Mouse (Mus musculus): ENCODE results near the gene Ccnd3.

The Ccnd3 gene

DNA sequence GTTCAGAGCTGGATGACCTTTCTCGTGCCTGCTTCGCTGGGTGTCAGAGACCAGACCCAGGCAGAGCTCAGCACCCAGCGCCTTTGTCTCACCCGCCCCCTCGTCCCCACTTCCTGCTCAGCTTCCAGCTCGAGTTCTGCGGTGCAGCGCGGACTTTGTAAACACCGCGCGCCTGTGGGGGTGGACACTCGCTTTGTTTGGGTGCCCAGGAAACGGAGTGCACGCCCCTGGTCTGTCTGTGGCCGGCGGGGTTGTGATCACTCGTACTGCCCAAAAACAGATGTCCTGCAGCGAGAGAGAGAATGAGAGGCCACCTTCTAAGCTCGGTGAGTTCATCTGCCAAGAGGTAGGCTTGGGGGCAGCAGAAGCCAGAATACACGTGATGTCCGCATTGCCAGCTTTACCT, at the start of gene Ccnd3:
Gene Ccnd3, plus strand, starts transcription at position 111 of the 406 bp plus-strand sequence.
- peak; percentile 93 for DNase-seq

DNA sequence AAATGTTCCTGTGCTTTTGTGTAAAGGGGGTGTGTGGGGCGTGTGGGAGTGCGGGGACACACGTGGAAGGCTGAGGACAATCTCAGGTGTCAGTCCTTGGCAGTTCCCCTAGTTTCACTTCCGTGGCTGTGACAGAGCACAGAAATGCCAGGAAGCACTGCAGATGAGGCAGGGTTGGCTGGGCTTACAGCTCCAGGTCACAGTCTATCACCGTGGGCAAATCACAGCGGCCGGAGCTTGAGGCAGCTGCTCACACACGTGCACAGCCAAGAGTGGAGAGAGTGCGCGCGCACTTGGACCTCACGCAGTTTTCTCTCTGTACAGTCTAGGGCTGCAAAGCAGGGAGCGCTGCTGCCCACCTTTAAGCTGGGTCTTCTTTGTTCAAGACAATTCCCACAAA, 46.5 kb upstream of the Ccnd3 start:
- no peak for DNase-seq

DNA sequence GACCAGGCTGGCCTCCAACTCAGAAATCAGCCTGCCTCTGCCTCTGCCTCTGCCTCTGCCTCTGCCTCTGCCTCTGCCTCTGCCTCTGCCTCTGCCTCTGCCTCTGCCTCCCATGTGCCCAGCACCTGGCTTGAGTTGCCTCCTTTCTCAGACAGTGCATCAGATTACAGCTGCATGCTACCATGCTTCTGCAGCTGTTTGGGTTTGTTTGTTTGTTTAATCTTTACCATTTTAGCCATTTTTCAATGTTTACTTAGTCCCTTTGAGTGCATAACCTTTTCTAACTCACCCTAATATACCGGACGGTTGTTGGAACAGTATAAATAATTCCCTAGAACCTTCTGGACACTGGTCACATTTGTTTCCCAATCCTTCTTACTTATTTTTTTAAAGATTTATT, 45.9 kb upstream of the Ccnd3 start:
- no peak for DNase-seq

DNA sequence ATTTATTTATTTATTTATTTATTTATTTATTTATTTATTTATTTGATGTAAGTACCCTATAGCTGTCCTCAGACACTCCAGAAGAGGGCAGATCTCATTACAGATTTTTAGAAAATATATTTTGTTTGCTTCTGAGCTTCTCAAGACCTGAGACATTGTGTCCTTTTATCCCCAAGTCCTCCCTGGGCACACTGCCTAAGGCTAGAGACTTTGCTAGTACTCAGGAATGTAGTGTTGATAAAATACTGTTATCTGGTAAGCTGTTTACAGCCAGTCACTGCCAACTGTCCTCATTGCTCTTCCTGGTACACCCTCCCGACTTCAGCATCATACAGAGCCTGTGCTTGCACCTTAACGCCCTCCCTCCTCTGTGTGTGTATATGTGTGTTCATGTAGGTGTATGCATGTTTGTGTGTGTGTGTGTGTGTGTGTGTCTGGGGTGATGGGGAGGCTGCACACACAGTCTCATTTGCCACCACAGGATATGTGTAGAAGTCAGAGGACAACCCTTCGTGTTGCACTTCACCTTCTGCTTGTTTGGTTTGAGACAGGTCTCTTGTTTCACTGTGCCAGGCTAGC, 45.4 kb upstream of the Ccnd3 start:
- DNase-seq = no peak

DNA sequence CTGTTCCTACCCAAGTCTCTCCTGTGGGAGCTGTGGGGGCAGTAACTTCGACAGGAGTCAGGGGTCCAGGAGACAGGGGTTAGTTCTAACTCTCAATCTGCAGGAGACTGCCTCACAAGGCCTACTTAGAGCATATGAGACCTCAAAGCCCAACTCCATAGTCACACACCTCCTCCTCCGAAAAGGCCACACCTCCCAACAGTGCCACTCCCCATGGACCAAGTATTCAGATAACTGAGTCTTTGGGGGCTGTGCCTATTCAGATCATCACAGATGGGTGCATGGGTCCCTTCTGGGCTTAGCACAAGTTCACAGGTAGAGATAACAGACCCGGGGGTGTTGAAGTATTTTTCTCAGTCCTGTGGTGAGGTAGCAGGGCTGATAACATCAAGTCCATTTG, 43.2 kb upstream of the Ccnd3 start:
- DNase-seq = no peak

DNA sequence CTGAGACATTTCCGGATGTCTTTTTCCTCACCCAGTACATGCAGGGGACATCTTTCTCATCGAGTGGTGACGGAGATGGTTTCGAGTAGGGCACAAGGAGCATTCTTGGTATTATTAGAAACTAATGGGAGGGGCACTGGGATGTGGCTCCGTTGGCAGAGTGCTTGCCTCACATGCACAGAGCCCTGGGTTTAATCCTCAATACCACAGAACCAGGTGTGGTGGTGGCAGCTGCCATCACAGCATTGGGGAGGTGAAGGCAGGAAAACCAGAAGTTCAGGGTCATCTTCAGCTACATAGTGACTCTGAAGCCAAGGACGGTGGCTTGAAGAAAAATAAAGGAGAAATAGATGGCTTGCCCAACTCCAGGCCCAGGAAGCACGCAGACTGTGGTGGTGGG, 42.6 kb upstream of the Ccnd3 start:
- DNase-seq = no peak

DNA sequence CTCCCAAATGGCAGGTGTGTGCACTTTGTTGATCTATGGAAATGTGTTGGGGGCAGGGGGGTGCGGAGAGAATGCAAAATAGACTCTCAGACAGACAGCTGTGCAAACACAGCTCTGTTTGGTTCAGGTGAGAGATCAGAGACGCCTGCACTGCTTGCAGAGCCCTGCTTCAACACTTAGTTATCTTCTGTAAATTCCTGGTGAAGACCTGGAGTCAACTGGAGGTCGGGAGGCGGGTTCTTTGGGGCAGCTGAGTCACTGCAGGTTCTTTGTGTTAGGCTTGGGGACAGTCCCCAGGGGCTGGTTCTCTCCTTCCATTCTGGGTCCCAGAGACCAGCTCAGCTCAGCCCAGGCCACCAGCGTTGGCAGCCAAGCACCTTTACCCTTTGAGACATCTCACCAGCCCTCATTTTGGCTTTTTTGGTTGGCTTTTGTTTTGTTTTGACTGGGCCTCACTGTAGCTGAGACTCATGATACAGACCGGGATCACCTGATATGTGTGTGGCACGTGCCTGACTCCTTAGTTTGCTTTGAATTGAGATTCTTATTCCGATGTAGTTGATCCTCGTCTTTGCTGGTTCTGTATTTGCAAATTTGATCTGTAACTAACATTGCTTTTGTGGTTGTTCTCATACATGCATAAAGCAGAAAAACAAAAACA, 42.0 kb upstream of the Ccnd3 start:
- no peak for DNase-seq

DNA sequence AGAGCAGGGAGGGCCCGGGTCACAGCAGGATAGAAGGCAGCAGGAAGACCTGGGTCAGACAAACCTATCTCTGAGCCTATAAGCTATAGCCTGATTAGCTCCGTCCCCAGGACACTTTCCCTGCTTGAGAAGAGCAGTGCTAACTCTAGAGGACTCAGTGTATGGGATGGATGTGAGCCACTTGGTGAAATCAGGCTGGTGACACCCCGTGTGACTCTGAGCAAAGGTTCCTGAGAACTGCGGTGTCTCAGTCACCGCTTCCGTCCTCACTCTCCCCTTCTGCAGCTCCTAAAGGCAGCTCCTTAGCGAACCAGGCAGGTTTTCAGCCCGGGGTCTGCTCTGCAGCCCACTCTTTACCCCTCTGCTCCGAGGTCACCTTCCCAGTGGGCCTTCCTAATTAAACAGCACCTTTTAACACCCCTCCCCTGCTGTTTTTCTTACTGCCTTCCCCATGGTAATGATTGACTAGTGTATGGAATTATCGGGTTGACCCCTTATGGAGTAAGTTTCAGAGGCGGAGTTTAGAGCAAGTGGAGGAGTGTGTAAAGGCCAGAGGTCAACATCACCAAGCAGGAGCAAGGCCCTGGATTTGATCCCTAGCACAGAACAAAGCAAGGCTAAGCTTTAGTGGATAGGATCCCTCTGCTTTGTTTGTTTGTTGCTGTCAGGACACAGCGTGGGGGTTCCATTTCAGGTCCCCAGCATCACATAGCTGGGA, 40.4 kb upstream of the Ccnd3 start:
- no peak for DNase-seq

DNA sequence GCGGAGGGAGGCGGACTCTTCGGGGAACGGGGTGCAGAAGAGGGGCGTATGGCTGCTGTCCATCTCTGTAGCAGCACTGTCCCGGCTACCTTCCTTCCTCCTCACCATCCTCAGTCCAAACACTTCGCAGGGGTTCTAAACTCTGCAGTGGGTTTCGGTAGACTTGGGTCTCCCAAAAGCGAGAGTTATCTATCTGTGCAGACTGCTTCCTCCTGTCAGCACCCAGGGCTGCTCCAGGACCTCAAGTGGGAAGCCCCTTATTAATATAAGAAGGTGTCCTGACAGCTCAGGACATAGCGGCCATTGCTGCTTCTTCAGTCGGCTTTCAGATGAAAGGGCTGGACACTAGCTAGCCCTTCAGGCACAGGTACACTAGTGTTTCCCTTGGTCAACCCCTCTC, 39.8 kb upstream of the Ccnd3 start:
- DNase-seq = no peak

DNA sequence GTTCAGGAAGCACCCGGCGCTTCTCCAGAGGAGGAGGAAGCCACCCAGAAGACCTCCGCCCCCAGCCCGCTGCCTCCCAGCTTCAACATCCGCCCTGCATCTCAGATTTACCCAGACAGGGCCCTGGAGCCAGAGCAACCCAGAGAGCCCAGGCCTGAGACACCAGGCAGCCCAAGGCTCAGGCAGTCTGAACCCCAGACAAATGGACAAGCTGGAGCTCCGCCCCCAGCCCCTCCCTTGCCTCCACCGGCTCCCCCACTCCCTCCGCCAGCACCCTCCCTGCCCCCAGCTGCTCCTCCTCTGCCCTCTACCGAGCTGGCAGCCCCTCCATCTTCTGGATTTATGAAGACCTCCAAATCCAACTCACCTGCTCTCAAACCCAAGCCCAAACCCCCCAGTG, 38.6 kb upstream of the Ccnd3 start:
- no peak for DNase-seq

DNA sequence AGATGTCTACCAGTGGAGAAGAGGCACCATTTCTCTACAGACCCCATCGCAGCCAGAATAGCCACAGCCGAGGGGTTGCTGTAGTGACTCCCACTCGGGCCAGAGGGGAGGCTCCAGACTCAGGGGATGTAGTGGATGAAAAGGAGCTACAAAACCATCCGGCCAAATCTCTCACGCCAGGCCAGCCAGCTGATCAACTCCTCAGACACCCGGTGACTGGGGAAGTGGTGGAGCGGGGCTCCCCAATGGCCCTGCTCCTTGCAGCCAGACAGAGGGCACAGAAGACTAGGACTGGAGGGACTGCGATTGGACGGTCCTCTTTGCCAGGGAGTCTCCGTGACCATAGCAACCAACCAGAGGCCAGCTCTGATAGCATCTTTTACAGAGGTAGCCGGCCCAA, 37.2 kb upstream of the Ccnd3 start:
- DNase-seq = no peak

DNA sequence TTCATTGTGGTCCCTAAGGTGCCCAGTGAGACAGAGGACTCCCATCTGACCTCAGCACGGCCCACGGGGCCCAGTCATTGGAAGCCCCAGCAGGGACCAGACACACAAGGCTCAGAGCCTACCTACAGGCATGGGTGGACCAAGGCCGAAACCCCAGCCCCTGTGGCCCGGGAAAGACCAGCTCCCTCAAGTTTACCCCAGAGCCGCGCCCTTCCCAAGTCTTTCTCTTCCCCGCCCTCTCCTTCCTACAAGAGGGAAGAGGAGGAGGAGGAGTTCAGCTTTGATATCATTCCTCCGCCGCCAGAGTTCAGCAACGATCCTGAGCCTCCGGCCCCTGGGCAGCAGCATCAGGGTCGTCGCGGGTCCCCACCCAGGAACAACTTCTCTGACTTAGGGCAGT, 36.8 kb upstream of the Ccnd3 start:
- no peak for DNase-seq

DNA sequence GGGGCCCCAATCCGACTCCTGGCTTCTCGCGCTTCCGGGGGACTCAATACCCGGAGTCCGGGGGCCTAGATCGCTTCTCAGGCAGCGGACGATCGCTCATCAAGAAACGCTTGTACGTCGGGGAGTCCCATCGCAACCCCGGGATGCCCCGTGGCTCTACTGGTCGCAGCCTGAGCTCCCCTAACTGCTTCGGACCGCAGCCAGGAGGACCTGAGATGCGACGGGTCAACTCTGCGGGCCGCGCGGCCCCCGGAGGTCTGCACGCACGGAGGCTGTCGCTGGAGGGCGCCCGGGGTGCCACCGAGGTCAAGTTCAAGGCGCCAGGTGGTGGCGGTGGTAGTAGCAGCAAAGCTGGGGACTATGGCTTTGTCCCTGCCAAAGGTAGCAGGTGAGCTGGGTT, 36.4 kb upstream of the Ccnd3 start:
- peak; percentile 54 for DNase-seq

DNA sequence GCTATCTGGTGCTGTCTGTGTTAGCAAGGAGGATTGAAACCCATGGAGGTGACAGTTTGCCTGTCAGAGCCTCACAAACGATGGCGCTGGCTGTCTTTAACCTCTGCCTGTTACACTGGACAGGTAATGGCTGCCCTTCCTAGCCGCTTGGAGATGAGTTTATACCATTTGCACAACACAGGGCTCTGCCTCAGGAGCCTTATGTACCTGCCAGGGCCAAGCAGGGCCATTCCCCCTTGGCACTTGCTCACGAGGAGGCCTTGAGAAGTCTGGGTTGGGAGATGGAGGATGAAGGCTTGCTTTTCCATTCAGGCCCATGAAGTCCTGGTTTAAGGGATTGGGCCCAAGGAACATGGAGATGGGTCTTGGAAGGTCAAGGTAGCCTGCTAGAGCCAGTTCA, 35.2 kb upstream of the Ccnd3 start:
- DNase-seq = no peak

DNA sequence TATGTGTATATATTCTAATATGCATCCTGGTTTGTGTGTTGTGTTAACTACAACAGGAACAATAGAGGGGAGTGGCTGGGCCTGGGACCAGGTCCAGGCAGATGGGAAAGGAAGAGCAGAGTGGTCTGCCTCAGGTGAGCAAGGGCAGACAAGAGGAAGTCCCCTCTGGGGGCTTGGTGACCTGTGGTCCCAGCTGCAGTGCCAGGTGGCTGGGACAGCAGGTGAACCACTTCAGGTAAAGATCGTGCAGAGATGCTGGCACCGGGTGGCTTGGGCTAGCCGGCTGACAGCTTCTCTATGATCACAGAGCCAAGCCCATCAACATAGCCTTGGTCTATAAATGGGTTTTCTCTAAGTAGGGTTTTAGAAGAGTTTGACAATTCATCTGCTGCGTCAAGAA, 34.7 kb upstream of the Ccnd3 start:
- DNase-seq = no peak

DNA sequence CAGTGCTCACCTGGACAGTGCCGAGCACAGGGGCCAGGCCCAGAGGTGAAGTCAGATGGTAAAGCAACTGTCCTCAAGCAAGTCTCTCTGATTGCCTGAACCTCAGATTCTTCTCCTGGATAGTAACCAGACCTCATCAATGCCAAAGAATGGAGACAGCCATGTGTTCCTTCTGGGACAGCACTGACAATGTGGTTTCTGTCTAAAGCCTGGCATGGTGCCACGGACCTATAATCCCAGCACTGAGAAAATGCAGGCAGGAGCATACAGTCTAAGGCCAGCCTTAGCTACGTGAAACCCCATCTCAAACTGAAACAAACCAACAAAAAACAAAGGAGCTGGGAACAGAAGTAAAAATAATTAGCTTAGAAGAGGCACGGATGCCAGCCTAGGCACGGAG, 34.2 kb upstream of the Ccnd3 start:
- no peak for DNase-seq

DNA sequence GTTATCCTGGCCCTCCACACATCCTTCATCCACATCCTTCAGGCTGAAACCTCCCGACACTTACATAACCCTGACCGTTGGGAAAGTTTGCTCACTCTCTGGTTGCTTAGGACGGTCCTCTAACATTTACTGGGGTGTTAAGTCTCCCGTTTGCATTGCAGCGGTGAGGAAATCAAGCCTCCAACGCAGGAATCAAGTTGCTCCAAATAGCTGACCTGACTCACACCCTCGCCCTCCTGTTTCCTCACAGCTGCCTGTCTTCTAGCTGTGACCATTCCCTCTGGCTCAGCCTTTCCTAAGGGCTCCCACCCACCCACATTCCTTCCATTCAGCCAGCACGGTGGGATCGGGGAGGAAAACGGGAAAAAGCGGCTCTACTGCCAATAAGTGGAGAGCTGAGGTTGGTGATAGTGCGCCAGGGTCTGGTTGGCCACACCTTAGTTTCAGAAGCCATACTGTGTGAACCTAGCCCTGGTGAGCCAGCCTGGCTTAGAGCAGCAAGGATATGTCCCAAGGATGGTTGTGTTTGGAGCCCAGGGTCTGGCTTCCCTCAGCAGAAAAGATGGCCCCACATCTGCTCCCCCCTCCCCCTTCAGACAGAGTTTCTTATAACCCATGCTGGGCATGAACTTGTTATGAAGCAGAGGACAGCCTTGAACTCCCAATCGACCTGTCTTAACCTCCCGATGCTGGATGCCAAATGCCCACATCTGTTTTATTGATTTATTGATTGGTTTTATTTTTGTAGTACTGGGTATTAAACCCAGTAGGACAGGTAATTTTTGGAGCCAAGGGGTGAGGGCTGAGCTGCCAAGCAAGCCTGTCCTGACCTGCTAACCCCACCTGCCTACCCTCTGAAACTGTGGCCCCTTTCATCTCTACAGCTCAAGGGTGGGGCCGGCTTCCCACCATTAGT, 32.2 kb upstream of the Ccnd3 start:
- no peak for DNase-seq

DNA sequence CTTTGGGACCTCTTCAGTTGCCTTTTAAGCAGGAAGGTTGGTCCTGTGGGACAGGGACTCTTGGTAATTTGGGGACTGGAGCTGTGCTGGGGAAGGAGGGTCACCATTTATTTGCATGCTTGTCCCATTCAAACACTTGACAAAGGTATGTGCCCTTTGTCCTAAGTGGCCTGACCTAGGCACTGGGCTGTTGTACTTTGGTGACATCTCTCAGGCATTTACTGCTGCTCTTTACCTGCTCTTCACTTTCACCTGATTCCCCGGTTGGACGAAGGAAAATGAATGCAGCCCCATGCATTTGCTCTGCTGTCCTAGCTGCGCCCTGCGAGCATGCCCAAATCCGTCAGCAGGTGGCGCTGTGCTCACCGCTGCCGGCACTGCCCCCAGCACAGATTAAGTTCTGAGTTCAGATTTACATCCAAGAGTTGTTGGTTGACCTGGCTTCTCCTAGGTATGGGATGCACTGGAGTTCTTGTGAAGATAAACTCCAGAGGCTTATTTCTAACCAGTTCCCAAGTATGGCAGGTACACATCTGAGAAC, 31.3 kb upstream of the Ccnd3 start:
- DNase-seq = peak; percentile 79

DNA sequence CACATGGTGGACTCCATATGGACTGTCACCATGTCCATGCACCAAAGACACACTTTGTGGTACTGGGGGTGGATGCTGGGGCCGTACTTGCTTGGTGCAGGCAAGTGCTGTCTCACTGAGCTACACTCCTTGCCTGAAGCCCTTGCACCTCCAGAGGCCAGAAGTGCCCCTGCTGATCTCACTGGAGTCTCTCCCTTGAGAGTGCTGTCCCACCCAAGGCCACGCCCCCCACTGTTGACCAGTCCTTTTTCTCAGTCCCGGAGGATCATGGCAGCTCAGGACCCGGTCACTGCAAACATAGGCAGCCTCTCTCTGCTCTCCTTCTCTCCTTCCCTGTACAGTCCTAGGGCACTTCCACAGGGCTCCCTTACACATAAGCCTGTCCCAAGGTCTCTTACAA, 30.6 kb upstream of the Ccnd3 start:
- DNase-seq = no peak

DNA sequence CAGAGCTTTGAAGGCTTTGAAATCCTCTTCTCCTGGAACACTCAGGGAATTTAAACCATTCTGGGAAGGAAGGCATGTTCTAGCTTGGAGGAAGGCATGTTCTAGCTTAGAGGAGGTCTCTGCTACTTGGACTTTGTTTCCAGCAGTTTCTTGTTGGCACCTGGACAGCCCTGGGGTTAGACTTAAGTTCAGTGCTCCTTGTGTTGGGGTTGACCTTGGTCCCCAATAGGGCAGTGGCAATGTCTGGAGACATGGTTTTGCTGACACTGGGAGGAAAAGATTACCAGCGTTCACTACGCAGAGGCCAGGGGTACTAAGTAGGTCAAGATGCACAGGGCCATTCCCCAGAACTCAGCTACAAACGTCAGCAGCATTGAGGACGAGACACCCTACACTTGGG, 29.7 kb upstream of the Ccnd3 start:
- no peak for DNase-seq

DNA sequence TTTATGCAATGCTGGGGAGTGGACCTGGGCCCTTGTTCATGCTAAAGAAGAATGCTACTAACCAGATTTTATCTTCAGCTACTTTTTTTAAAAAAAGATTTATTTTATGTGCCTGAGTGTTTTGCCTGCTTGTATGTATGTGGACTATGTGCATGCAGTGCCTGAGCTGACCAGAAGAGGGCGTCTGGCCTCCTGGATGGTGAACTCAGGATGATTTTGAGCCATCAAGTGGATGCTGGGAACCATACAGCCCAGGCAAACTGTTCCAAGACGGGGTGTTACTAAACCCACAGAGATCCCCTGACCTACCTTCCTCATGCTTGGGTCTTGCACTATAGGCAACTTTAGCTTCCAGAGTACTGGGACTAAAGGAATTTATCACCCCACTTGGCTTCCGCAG, 29.1 kb upstream of the Ccnd3 start:
- peak; percentile 50 for DNase-seq

DNA sequence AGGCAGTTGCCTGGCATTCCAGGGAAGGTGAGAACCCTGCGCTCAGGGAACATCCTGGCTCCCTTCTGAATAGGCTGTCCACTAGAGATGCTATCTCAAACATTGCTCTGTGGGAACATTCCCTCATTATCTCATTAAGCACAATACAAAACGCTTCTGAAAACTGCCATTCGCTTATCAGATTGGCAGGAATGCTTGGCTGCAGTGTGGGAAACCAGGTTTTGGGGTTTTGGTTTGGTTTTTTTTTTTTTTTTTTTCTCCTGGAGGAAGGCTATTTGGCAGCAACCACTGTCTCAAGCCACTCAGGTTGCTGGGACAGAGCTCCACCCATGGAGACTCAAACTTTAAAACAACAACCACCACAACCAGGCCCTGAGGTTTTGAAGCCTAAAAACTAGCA, 25.0 kb upstream of the Ccnd3 start:
- DNase-seq = no peak

DNA sequence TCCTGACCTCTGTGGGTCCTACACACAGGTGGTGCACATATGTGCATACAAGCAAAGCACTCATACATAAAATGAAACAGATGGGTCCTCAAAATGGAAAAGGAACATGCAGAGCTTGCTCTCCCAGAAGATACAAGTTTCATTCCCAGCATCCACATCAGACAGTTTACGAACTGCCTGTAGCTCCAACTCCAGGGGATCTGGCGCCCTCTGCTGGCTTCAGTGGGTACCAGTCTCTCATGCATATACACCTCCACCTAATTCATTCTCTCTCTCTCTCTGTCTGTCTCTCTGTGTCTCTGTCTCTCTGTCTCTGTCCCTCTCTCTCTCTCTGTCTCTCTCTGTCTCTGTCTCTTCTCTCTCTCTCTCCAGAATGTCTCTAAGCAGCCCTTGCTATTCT, 22.4 kb upstream of the Ccnd3 start:
- DNase-seq = peak; percentile 81

Measured in thymus, postnatal 14 days (tissue).